Mouse (Mus musculus) liver, embryonic 15.5 days (tissue): ENCODE data around the gene Tmem156. TPM values are rescaled to one million over a fixed set of nuclear protein-coding genes. Genes with fewer than 3 reads are reported as not detected.

Source experiments
- ATAC-seq: fragments of 200-750 bp; cut with Nextera tagmentation; 2 replicates; pipeline ENCODE4 v1.8.0; 2017; ENCODE audit warnings: moderate number of reproducible peaks, mild to moderate bottlenecking, moderate library complexity; ENCODE audit not compliant: insufficient read depth
- H3K27ac ChIP-seq: fragments of 300-500 bp; sonication (generic); replicated peaks from 2 replicates; pipeline ENCODE4 v1.5.1; 2015; ENCODE audit warnings: mild to moderate bottlenecking, inconsistent platforms
- H3K27me3 ChIP-seq: fragments of 300-500 bp; sonication (generic); 2 replicates; pipeline ENCODE4 v1.6.1; 2015; ENCODE audit warnings: mild to moderate bottlenecking, inconsistent platforms
- H3K36me3 ChIP-seq: fragments of 300-500 bp; sonication (generic); replicated peaks from 2 replicates; pipeline ENCODE4 v1.6.1; 2015; ENCODE audit warnings: moderate library complexity, mild to moderate bottlenecking, inconsistent platforms
- H3K4me1 ChIP-seq: fragments of 300-500 bp; sonication (generic); replicated peaks from 2 replicates; pipeline ENCODE4 v1.6.1; 2015; ENCODE audit warnings: inconsistent platforms
- H3K4me2 ChIP-seq: fragments of 300-500 bp; sonication (generic); 2 replicates; pipeline ENCODE4 v1.6.1; 2015; ENCODE audit warnings: moderate library complexity, mild to moderate bottlenecking, inconsistent platforms
- H3K4me3 ChIP-seq: fragments of 300-500 bp; sonication (generic); replicated peaks from 2 replicates; pipeline ENCODE4 v1.5.1; 2015; ENCODE audit warnings: mild to moderate bottlenecking, inconsistent platforms
- H3K9ac ChIP-seq: fragments of 300-500 bp; sonication (generic); 2 replicates; pipeline ENCODE4 v1.6.1; 2015; ENCODE audit warnings: moderate library complexity, mild to moderate bottlenecking, inconsistent platforms
- H3K9me3 ChIP-seq: fragments of 300-500 bp; sonication (generic); replicated peaks from 2 replicates; pipeline ENCODE4 v1.6.1; 2016; ENCODE audit warnings: inconsistent platforms
- WGBS: fragments of 180-500 bp; shearing (Covaris S2); methylation state at CpG from one replicate; pipeline ENCODE4 v1.1.7; 2015; ENCODE audit warnings: mixed read lengths; ENCODE audit not compliant: insufficient replicate concordance; 5-methylcytosine and 5-hydroxymethylcytosine counted together
- polyA plus RNA-seq: library from polyadenylated mRNA; unstranded; fragments of >200 nt; fragmentation: Nextera tagmentation; extraction: Ambion mirVana; gene quantifications from 2 replicates; pipeline ENCODE4 v1.2.1, GENCODE M21; 2015

The Tmem156 gene
- polyA plus RNA-seq, 1 experiment from 2014 or later, result 0.89 TPM

- no peaks in the 10 kb centered on the region for H3K4me1 ChIP-seq
- no peak overlapping the region for H3K4me2 ChIP-seq
- WGBS, result 65% methylated on average over 12 of the region's 12 CpGs
- no peak overlapping the region for H3K9ac ChIP-seq
- no peak for ATAC-seq
- no peak overlapping the region for H3K4me3 ChIP-seq
- H3K27me3 ChIP-seq, result no peaks in the 10 kb centered on the region
- no peaks in the 10 kb centered on the region for H3K36me3 ChIP-seq
- H3K27ac ChIP-seq, result no peak overlapping the region
- H3K9me3 ChIP-seq, result no peaks in the 10 kb centered on the region
Observed at GRCm38 (mm10) chr5:65047285-65047855, 44.6 kb downstream of the Tmem156 start.

- H3K27me3 ChIP-seq, result no peaks in the 10 kb centered on the region
- ATAC-seq, result no peak
- H3K9ac ChIP-seq, result no peak overlapping the region
- no peak overlapping the region for H3K4me3 ChIP-seq
- H3K36me3 ChIP-seq, result no peaks in the 10 kb centered on the region
- H3K9me3 ChIP-seq, result no peaks in the 10 kb centered on the region
- no peaks in the 10 kb centered on the region for H3K4me1 ChIP-seq
- no peak overlapping the region for H3K27ac ChIP-seq
- 53% methylated on average over 12 of the region's 12 CpGs for WGBS
- H3K4me2 ChIP-seq, result no peak overlapping the region
Observed at GRCm38 (mm10) chr5:65046442-65047284, 45.3 kb downstream of the Tmem156 start.

- H3K9ac ChIP-seq, result no peak overlapping the region
- no peaks in the 10 kb centered on the region for H3K4me1 ChIP-seq
- 71% methylated on average over 6 of the region's 6 CpGs for WGBS
- no peak for ATAC-seq
- no peaks in the 10 kb centered on the region for H3K27me3 ChIP-seq
- no peak overlapping the region for H3K4me2 ChIP-seq
- H3K27ac ChIP-seq, result no peak overlapping the region
- no peak overlapping the region for H3K4me3 ChIP-seq
- no peaks in the 10 kb centered on the region for H3K36me3 ChIP-seq
- no peaks in the 10 kb centered on the region for H3K9me3 ChIP-seq
Observed at GRCm38 (mm10) chr5:65045642-65046370, 46.1 kb downstream of the Tmem156 start.

GRCm38 (mm10) chr5:65043407-65043895 lies 48.5 kb downstream of the Tmem156 start:
- no peaks in the 10 kb centered on the region for H3K9me3 ChIP-seq
- H3K27ac ChIP-seq, result no peak overlapping the region

GRCm38 (mm10) chr5:65040463-65040862 lies 51.5 kb downstream of the Tmem156 start:
- Histone ChIP-seq H3K4me3 (no peak overlapping the region), H3K9me3 (no peaks in the 10 kb centered on the region), H3K9ac (no peak overlapping the region), H3K4me1 (no peaks in the 10 kb centered on the region), H3K27ac (no peak overlapping the region), H3K4me2 (no peak overlapping the region), H3K36me3 (0 out of 2 replicates have a peak, but pooled peaks cover 4% of the 10 kb centered on the region), H3K27me3 (no peaks in the 10 kb centered on the region)
- ATAC-seq, result no peak
- WGBS, result 46% methylated on average over 5 of the region's 5 CpGs

More at GRCm38 (mm10) chr5:65043407-65043895, 48.5 kb downstream of the Tmem156 start:
- WGBS, result 62% methylated on average over 11 of the region's 11 CpGs
- H3K4me3 ChIP-seq, result no peak overlapping the region
- H3K4me2 ChIP-seq, result no peak overlapping the region
- no peak overlapping the region for H3K9ac ChIP-seq
- ATAC-seq, result no peak
- no peaks in the 10 kb centered on the region for H3K27me3 ChIP-seq
- no peaks in the 10 kb centered on the region for H3K4me1 ChIP-seq
- H3K36me3 ChIP-seq, result no peaks in the 10 kb centered on the region

- 0 out of 2 replicates have a peak overlapping the region, but pooled peaks have one; percentile 24 for H3K27ac ChIP-seq
- no peak overlapping the region for H3K4me2 ChIP-seq
- 72% methylated on average over 11 of the region's 11 CpGs for WGBS
- H3K36me3 ChIP-seq, result 0 out of 2 replicates have a peak, but pooled peaks cover 6% of the 10 kb centered on the region
- H3K27me3 ChIP-seq, result no peaks in the 10 kb centered on the region
- ATAC-seq, result no peak
- H3K4me3 ChIP-seq, result no peak overlapping the region
- no peaks in the 10 kb centered on the region for H3K4me1 ChIP-seq
- no peak overlapping the region for H3K9ac ChIP-seq
- no peaks in the 10 kb centered on the region for H3K9me3 ChIP-seq
Observed at GRCm38 (mm10) chr5:65038811-65039571, 52.9 kb downstream of the Tmem156 start.

- H3K36me3 ChIP-seq, result 0 out of 2 replicates have a peak, but pooled peaks cover 11% of the 10 kb centered on the region
- H3K27me3 ChIP-seq, result no peaks in the 10 kb centered on the region
- no peak overlapping the region for H3K27ac ChIP-seq
- no peak overlapping the region for H3K9ac ChIP-seq
- H3K4me3 ChIP-seq, result no peak overlapping the region
- WGBS, result 51% methylated on average over 9 of the region's 9 CpGs
- H3K4me1 ChIP-seq, result no peaks in the 10 kb centered on the region
- H3K9me3 ChIP-seq, result no peaks in the 10 kb centered on the region
- ATAC-seq, result no peak
- H3K4me2 ChIP-seq, result no peak overlapping the region
Observed at GRCm38 (mm10) chr5:65038305-65038704, 53.6 kb downstream of the Tmem156 start.

GRCm38 (mm10) chr5:65036597-65036996 lies 55.3 kb downstream of the Tmem156 start:
- no peak for ATAC-seq
- Histone ChIP-seq H3K9ac (no peak overlapping the region), H3K9me3 (no peaks in the 10 kb centered on the region), H3K4me1 (no peaks in the 10 kb centered on the region), H3K27ac (no peak overlapping the region), H3K36me3 (0 out of 2 replicates have a peak, but pooled peaks cover 11% of the 10 kb centered on the region), H3K27me3 (no peaks in the 10 kb centered on the region), H3K4me2 (no peak overlapping the region), H3K4me3 (no peak overlapping the region)
- 70% methylated on average over 13 of the region's 13 CpGs for WGBS

GRCm38 (mm10) chr5:65028019-65028418 lies 63.9 kb downstream of the Tmem156 start:
- H3K9me3 ChIP-seq, result no peaks in the 10 kb centered on the region
- no peaks in the 10 kb centered on the region for H3K27me3 ChIP-seq
- no peaks in the 10 kb centered on the region for H3K4me1 ChIP-seq
- WGBS, result 69% methylated on average over 9 of the region's 9 CpGs
- no peak overlapping the region for H3K4me3 ChIP-seq
- H3K36me3 ChIP-seq, result 0 out of 2 replicates have a peak, but pooled peaks cover 10% of the 10 kb centered on the region
- no peak for ATAC-seq
- H3K27ac ChIP-seq, result no peak overlapping the region
- H3K4me2 ChIP-seq, result no peak overlapping the region
- no peak overlapping the region for H3K9ac ChIP-seq

GRCm38 (mm10) chr5:65026776-65027175 lies 65.2 kb downstream of the Tmem156 start:
- no peak for ATAC-seq
- Histone ChIP-seq H3K27me3 (no peaks in the 10 kb centered on the region), H3K36me3 (peaks cover 19% of the 10 kb centered on the region; the same call in 1 of the 2 replicates), H3K9ac (no peak overlapping the region), H3K4me3 (no peak overlapping the region), H3K27ac (no peak overlapping the region), H3K4me1 (no peaks in the 10 kb centered on the region), H3K9me3 (no peaks in the 10 kb centered on the region), H3K4me2 (no peak overlapping the region)
- 69% methylated on average over 9 of the region's 9 CpGs for WGBS
